Mouse (Mus musculus) heart, embryonic 14.5 days (tissue): ENCODE measurements around the gene Spg11. TPM values are rescaled to one million over a fixed set of nuclear protein-coding genes. Genes with fewer than 3 reads are reported as not detected.
"Not testable (repeated sequence)": the region's sequence is repeated elsewhere in the genome, so short reads cannot be mapped to it uniquely, and the experiment has no call there.

Experiments
- ATAC-seq: fragments of 200-750 bp; cut with Nextera tagmentation; 2 replicates; pipeline ENCODE4 v1.8.0; 2017; ENCODE audit warnings: low read depth, moderate TSS enrichment; ENCODE audit not compliant: insufficient number of reproducible peaks, insufficient read depth, low FRiP score
- H3K27ac ChIP-seq, 2 experiments: fragments of 200-500 bp in 1 of 2; fragments of 300-500 bp in 1 of 2; sonication (generic) in 1 of 2; replicated peaks in 1 of 2; 2 replicates each; pipeline ENCODE4 v1.5.1; 2012 to 2014; ENCODE audit warnings: low read depth in 2 of 2, low read length in 2 of 2, control low read depth in 1 of 2, mild to moderate bottlenecking in 1 of 2, mixed read lengths in 1 of 2; ENCODE audit not compliant: control insufficient read depth in 1 of 2, insufficient read depth in 1 of 2
- H3K27me3 ChIP-seq: fragments of 300-500 bp; sonication (generic); 2 replicates; pipeline ENCODE4 v1.6.1; 2014; ENCODE audit warnings: mild to moderate bottlenecking, low read length, control low read depth; ENCODE audit not compliant: control insufficient read depth, insufficient read depth
- H3K36me3 ChIP-seq: fragments of 300-500 bp; sonication (generic); 2 replicates; pipeline ENCODE4 v1.6.1; 2014; ENCODE audit warnings: mild to moderate bottlenecking, control low read depth, low read length, mixed read lengths; ENCODE audit not compliant: control insufficient read depth, insufficient read depth
- H3K4me1 ChIP-seq, 2 experiments: fragments of 200-500 bp in 1 of 2; fragments of 300-500 bp in 1 of 2; sonication (generic) in 1 of 2; 2 replicates each; pipeline ENCODE4 v1.6.1; 2012 to 2014; ENCODE audit warnings: low read length in 2 of 2, control low read depth in 1 of 2, mixed read lengths in 1 of 2; ENCODE audit not compliant: control insufficient read depth in 2 of 2, insufficient read depth in 2 of 2
- H3K4me2 ChIP-seq: fragments of 300-500 bp; sonication (generic); 2 replicates; pipeline ENCODE4 v1.6.1; 2014; ENCODE audit warnings: mild to moderate bottlenecking, low read length
- H3K4me3 ChIP-seq, 2 experiments: fragments of 200-500 bp in 1 of 2; fragments of 300-500 bp in 1 of 2; sonication (generic) in 1 of 2; 2 replicates each; pipeline ENCODE4 v1.5.1; 2012 to 2014; ENCODE audit warnings: low read length in 2 of 2, mild to moderate bottlenecking in 2 of 2, control low read depth in 1 of 2, low read depth in 1 of 2, moderate library complexity in 1 of 2; ENCODE audit not compliant: control insufficient read depth in 1 of 2, insufficient read depth in 1 of 2
- H3K9ac ChIP-seq: fragments of 300-500 bp; sonication (generic); 2 replicates; pipeline ENCODE4 v1.6.1; 2014; ENCODE audit warnings: mild to moderate bottlenecking, low read length
- H3K9me3 ChIP-seq: fragments of 300-500 bp; sonication (generic); 2 replicates; pipeline ENCODE4 v1.6.1; 2016; ENCODE audit warnings: low read length, control low read depth; ENCODE audit not compliant: control insufficient read depth
- WGBS: fragments of 180-500 bp; shearing (Covaris S2); extraction: QIAGEN DNeasy Blood & Tissue Kit; methylation state at CpG from one replicate; pipeline ENCODE4 v1.1.7; 2014; 5-methylcytosine and 5-hydroxymethylcytosine counted together
- microRNA-seq: library from miRNA; unstranded; fragments of <30 nt; microRNA quantifications from one replicate; pipeline ENCODE4, GENCODE M21; 2016
- polyA plus RNA-seq: library from polyadenylated mRNA; unstranded; fragments of >200 nt; fragmentation: Nextera tagmentation; extraction: Ambion mirVana; gene quantifications from 2 replicates; pipeline ENCODE4 v1.2.1, GENCODE M21; 2014

Gene Spg11
- polyA plus RNA-seq, 1 experiment from 2014 or later, result 6.1 TPM

- not testable (repeated sequence) for H3K4me3 ChIP-seq, H3K9ac ChIP-seq, ATAC-seq, H3K27ac ChIP-seq, H3K27me3 ChIP-seq, H3K9me3 ChIP-seq
- 92% methylated on average over 10 of the region's 10 CpGs for WGBS
- H3K36me3 ChIP-seq, result peaks cover 16% of the 10 kb centered on the region
- peaks cover 0 to 10% of the 10 kb centered on the region in 2 experiments; a peak in 2 of 4 replicates for H3K4me1 ChIP-seq
- H3K4me2 ChIP-seq, result peak overlapping the region; percentile 79; the same call in 1 of the 2 replicates
Measured at GRCm38 (mm10) chr2:122027091-122027490, 91.1 kb downstream of the Spg11 start.

- H3K4me3 ChIP-seq, result no peak overlapping the region
- H3K27ac ChIP-seq, result no peak overlapping the region
- H3K9me3 ChIP-seq, result no peaks in the 10 kb centered on the region
- 76% methylated on average over 2 of the region's 2 CpGs for WGBS
- H3K27me3 ChIP-seq, result no peaks in the 10 kb centered on the region
- H3K4me1 ChIP-seq, result no peaks in the 10 kb centered on the region
- ATAC-seq, result no peak
- no peak overlapping the region for H3K4me2 ChIP-seq
- H3K9ac ChIP-seq, result no peak overlapping the region
- no peaks in the 10 kb centered on the region for H3K36me3 ChIP-seq
Measured at GRCm38 (mm10) chr2:122022284-122022683, 95.9 kb downstream of the Spg11 start.

- Histone ChIP-seq H3K9me3 (no peaks in the 10 kb centered on the region), H3K9ac (no peak overlapping the region), H3K4me1 (no peaks in the 10 kb centered on the region), H3K4me3 (no peak overlapping the region), H3K36me3 (peaks cover 14% of the 10 kb centered on the region), H3K27me3 (no peaks in the 10 kb centered on the region), H3K27ac (no peak overlapping the region), H3K4me2 (no peak overlapping the region)
- WGBS, result 58% methylated on average over 1 of the region's 1 CpGs
- no peak for ATAC-seq
Measured at GRCm38 (mm10) chr2:122018705-122019104, 99.5 kb downstream of the Spg11 start.

- Histone ChIP-seq H3K4me1 (no peaks in the 10 kb centered on the region), H3K4me3 (no peak overlapping the region), H3K36me3 (peaks cover 61% of the 10 kb centered on the region), H3K9ac (no peak overlapping the region), H3K9me3 (no peaks in the 10 kb centered on the region), H3K27me3 (no peaks in the 10 kb centered on the region), H3K27ac (no peak overlapping the region), H3K4me2 (no peak overlapping the region)
- WGBS, result 86% methylated on average over 7 of the region's 7 CpGs
- ATAC-seq, result no peak
Measured at GRCm38 (mm10) chr2:122011441-122011840, 106.7 kb downstream of the Spg11 start.

- H3K9me3 ChIP-seq, result no peaks in the 10 kb centered on the region
- no peak overlapping the region for H3K27ac ChIP-seq
- no peak for ATAC-seq
- H3K9ac ChIP-seq, result no peak overlapping the region
- no peak overlapping the region for H3K4me2 ChIP-seq
- H3K27me3 ChIP-seq, result no peaks in the 10 kb centered on the region
- H3K4me3 ChIP-seq, result no peak overlapping the region
- WGBS, result 93% methylated on average over 3 of the region's 3 CpGs
- H3K4me1 ChIP-seq, result no peaks in the 10 kb centered on the region
- H3K36me3 ChIP-seq, result peaks cover 64% of the 10 kb centered on the region
Measured at GRCm38 (mm10) chr2:122008832-122009231, 109.4 kb downstream of the Spg11 start.

Small RNA genes within 50 kb of the gene (microRNA-seq; reads per million reads assigned to microRNA genes)
- not detected for gene Gm47314

Other genes with a start within 250 kb of the Spg11 start
- gene Ctdspl2, start 162.4 kb downstream of the Spg11 start, polyA plus RNA-seq, result 35.7 and 40.1 TPM in 2 replicates
- 0.08 TPM in 1 of 2 replicates, not detected in the other for gene Mageb3, start 162.3 kb downstream of the Spg11 start, polyA plus RNA-seq
- gene Eif3j1, start 89.8 kb downstream of the Spg11 start, polyA plus RNA-seq, result 11.9 and 13.0 TPM in 2 replicates
- 299 and 301 TPM in 2 replicates for gene B2m, start 29.3 kb upstream of the Spg11 start, polyA plus RNA-seq
- gene Trim69, start 42.3 kb upstream of the Spg11 start, polyA plus RNA-seq, result 0.11 and 0.15 TPM in 2 replicates
- gene Patl2, start 67.8 kb upstream of the Spg11 start, polyA plus RNA-seq, result not detected in 2 replicates
- not detected in 2 replicates for gene Terb2, start 67.9 kb upstream of the Spg11 start, polyA plus RNA-seq
- 63.6 and 63.7 TPM in 2 replicates for gene Sord, start 116.4 kb upstream of the Spg11 start, polyA plus RNA-seq
- 0.07 and 0.08 TPM in 2 replicates for gene Duox2, start 180.1 kb upstream of the Spg11 start, polyA plus RNA-seq
- gene Duoxa2, start 180.5 kb upstream of the Spg11 start, polyA plus RNA-seq, result not detected in 2 replicates
- gene Duoxa1, start 195.3 kb upstream of the Spg11 start, polyA plus RNA-seq, result not detected in 2 replicates
- gene Duox1, start 197.3 kb upstream of the Spg11 start, polyA plus RNA-seq, result 0.04 and 0.05 TPM in 2 replicates